In the genomic region with DNA sequence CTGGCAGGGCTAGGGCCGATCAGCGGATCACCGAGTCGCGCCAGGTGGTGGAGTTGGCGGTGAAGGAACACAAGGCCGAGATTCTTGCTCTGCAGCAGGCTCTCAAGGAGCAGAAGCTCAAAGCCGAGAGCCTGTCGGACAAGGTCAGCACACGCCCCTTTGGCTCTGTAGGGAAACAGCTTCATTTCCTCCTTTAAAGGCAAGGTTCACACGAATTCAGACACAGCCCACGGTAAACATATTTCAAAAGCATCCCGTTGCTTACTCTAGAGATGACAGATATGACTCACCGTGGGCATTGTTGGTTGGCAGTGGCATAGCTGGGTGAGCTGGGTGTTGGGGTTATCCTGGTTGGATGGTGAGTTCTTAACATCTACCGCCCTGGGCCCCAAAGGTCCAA, we compare ENCODE assay signal across 12 mouse cellular contexts. TPM values are rescaled to one million over a fixed set of nuclear protein-coding genes. Genes with fewer than 3 reads are reported as not detected.
DNase-seq lines count a peak whose midpoint lies in the region; ATAC-seq and TF ChIP-seq lines count a peak whose summit lies in the region.
"Had no signal": no experiment of that assay in that cellular context is flagged by ENCODE, and none has a peak within 500 bp of the region (broad histone marks: within the 10 kb centered on the region; RNA-seq: fewer than 3 reads in every experiment).

No protein-coding gene starts in this region.

- H3K27ac ChIP-seq in forebrain, postnatal 0 days (ENCODE audit: low read depth, low read length): no peak overlapping the region
- H3K27ac ChIP-seq: embryonic facial prominence, embryonic 15.5 days; limb, embryonic 13.5 days had no signal

- H3K9ac ChIP-seq in forebrain, postnatal 0 days: no peak overlapping the region
- H3K9ac ChIP-seq: embryonic facial prominence, embryonic 15.5 days; limb, embryonic 13.5 days had no signal

- no peak for ATAC-seq in forebrain, postnatal 0 days
- ATAC-seq: hindbrain, embryonic 16.5 days had no signal

- peak; percentile 25 for DNase-seq in adrenal gland, postnatal 10 days
- DNase-seq in adrenal gland, postnatal 4 days (ENCODE audit: low spot score in 2 of 2): no peak
- peak; percentile 13 for DNase-seq in MN1 (ENCODE audit: low spot score)
- DNase-seq in kidney, postnatal 14 days: peak; percentile 35
- DNase-seq in lung, postnatal 4 days: peak; percentile 40 to 65
- DNase-seq in forebrain, postnatal 0 days: no peak
- DNase-seq in thymus, postnatal 4 days: no peak
- no peak for DNase-seq in neural tube, embryonic 10.5 days (ENCODE audit: extremely low spot score, low spot score)
- DNase-seq: cerebellum, adult 9-10 months had no signal

- no peaks in the 10 kb centered on the region for H3K9me3 ChIP-seq in forebrain, postnatal 0 days (ENCODE audit: low read length)
- H3K9me3 ChIP-seq: embryonic facial prominence, embryonic 15.5 days; limb, embryonic 13.5 days had no signal

- peaks cover 10% of the 10 kb centered on the region for H3K36me3 ChIP-seq in forebrain, postnatal 0 days (ENCODE audit: insufficient read depth)

- 89% methylated on average over 15 of the region's 15 CpGs for WGBS in forebrain, postnatal 0 days

- no peak for TF ChIP-seq CTCF in forebrain, postnatal 0 days (IDR thresholded peaks at IDR 0.05; ENCODE audit: low read depth)

- no peaks in the 10 kb centered on the region for H3K27me3 ChIP-seq in forebrain, postnatal 0 days (ENCODE audit: insufficient read depth, low read length)
- H3K27me3 ChIP-seq: embryonic facial prominence, embryonic 15.5 days; limb, embryonic 13.5 days had no signal

- no peak overlapping the region for H3K4me2 ChIP-seq in forebrain, postnatal 0 days (ENCODE audit: low read depth)
- H3K4me2 ChIP-seq: embryonic facial prominence, embryonic 15.5 days; limb, embryonic 13.5 days had no signal

- H3K4me3 ChIP-seq in forebrain, postnatal 0 days (ENCODE audit: low read depth, low read length): no peak overlapping the region
- H3K4me3 ChIP-seq: embryonic facial prominence, embryonic 15.5 days; limb, embryonic 13.5 days had no signal

- no peaks in the 10 kb centered on the region for H3K4me1 ChIP-seq in forebrain, postnatal 0 days (ENCODE audit: insufficient read depth)
- H3K4me1 ChIP-seq: embryonic facial prominence, embryonic 15.5 days; limb, embryonic 13.5 days had no signal

RNA-seq across cellular contexts. Expression of gene Prkab1, which starts 53.1 kb away (rescaled TPM):
- 10 to 100 TPM; 57.5 to 58.1 TPM for total RNA-seq in adrenal gland, postnatal 10 days (2021)
- total RNA-seq in adrenal gland, postnatal 4 days (2021): 10 to 100 TPM; 87.2 to 93.0 TPM
- 37.7 and 55.6 TPM in 2 replicates for total RNA-seq in forebrain, postnatal 0 days (2014; rRNA removed)
- polyA plus RNA-seq in forebrain, postnatal 0 days (2015; fragmentation: Nextera tagmentation; extraction: Ambion mirVana): 42.2 and 47.2 TPM in 2 replicates

Comparison
In these comparisons a context has a peak if more than half of its experiments do, and no peak if none do; other contexts are left out.
1. DNase-seq: peak in adrenal gland, postnatal 10 days (single experiment), MN1 (single experiment), kidney, postnatal 14 days (single experiment) and lung, postnatal 4 days (2 of 2); none in adrenal gland, postnatal 4 days (0 of 2), forebrain, postnatal 0 days (single experiment), thymus, postnatal 4 days (single experiment) and neural tube, embryonic 10.5 days (single experiment).